Mouse (Mus musculus): ENCODE results near the gene Dclk3.

DNA sequence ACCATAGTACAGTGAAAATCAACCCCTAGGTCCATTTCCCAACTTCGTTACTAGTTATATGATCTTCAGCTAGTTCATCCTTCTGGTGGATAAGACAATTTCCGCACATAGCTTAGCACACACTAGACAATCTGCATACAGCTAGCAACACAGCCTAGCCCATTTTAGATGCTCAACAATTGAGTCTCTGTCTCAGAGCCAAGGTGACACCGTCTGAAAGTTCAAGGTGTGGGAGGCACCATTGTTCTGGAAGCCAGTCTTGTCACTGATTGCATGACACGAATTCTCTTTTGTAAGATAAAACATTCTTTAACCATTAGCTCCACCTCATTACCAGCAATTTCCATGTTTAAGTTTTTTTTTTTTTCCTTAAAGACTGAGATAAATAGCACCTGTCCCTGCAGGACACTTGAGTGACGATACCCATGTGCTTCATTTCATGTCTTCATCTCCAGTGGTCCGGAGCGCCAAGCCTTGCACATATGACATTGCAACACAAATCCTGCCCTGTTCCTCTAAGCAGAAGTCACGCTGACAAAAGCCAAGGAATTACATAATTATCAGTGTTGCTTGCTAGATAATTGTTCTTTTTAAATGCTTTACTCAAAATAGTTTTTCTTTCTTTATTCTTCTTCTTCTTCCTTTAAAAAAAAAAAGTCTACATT is 10.1 kb upstream of the Dclk3 start:
- no peak for TF ChIP-seq POLR2A (IDR thresholded peaks at IDR 0.05; ENCODE audit: borderline replicate concordance, control insufficient read depth, low read depth, low read length)
- TF ChIP-seq CTCF (IDR thresholded peaks at IDR 0.05; ENCODE audit: control insufficient read depth, insufficient read depth, low read length) = no peak
